In the genomic region with DNA sequence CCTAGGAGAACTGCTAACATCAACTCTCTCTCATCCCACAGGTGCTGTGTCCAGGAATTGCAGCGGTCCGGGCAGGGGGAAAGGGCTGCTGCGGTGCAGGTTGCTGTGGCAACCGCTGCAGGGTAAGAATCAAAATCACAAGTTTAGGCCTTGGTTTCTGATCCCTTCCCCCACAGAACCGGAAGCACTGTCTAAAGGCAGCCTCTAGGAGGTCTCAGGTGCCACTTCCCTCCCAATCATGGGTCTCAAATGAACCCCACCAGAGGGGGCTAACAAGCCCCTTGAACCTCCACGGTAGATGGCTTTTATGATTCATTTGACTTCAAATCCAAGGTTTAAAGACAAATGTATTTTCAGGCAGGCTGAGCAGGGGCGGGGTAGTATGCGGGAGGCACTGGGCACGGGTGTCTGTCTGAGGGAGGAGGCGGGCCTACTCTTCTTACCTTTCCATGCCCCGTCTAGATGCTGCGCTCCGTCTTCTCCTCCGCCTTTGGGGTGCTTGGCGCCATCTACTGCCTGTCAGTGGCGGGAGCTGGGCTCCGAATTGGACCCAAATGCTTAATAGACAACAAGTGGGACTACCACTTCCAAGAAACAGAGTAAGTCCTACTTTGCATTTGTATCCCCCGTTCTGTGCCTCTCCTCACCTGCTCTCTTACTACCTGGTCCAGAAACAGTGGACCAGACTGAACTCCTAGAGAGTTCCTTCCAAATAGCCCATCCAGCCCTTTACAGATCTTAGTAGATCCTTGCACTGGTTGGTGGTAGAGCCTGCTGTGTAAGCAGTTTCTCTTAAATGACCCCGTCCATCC, we compare ENCODE assay signal across 9 mouse cellular contexts. TPM values are rescaled to one million over a fixed set of nuclear protein-coding genes. Genes with fewer than 3 reads are reported as not detected.
DNase-seq lines count a peak whose midpoint lies in the region; ATAC-seq and TF ChIP-seq lines count a peak whose summit lies in the region.
"Had no signal": no experiment of that assay in that cellular context is flagged by ENCODE, and none has a peak within 500 bp of the region (broad histone marks: within the 10 kb centered on the region; RNA-seq: fewer than 3 reads in every experiment).

No protein-coding gene starts in this region.

- peaks cover 25% of the 10 kb centered on the region for H3K36me3 ChIP-seq in small intestine, adult 2 months (ENCODE audit: control insufficient read depth, insufficient read depth, low read length)

- peak; percentile 67 for TF ChIP-seq CTCF in small intestine, adult 2 months (IDR thresholded peaks at IDR 0.05; ENCODE audit: extremely low read depth, insufficient read length, insufficient replicate concordance, low read depth, low read length)

- H3K4me3 ChIP-seq in small intestine, adult 2 months (ENCODE audit: low read depth, low read length) = peak overlapping the region; percentile 51

- no peak for TF ChIP-seq POLR2A in small intestine, adult 2 months (IDR thresholded peaks at IDR 0.05; ENCODE audit: low read depth, low read length)

- 13% methylated on average over 19 of the region's 19 CpGs for WGBS in small intestine, adult 2 months

- peaks cover 19% of the 10 kb centered on the region for H3K4me1 ChIP-seq in small intestine, adult 2 months (ENCODE audit: control insufficient read depth, insufficient read depth, insufficient read length, low read length)

- peak; percentile 35 to 53 for DNase-seq in CD8-positive naive resting alpha-beta T cell, adult 2 months (ENCODE audit: low read depth in 2 of 2, low spot score in 2 of 2)
- peak; percentile 66 for DNase-seq in T-cell, adult 2 months (ENCODE audit: low spot score)
- DNase-seq in embryo, embryonic 9.5 days (ENCODE audit: extremely low spot score) = peak; percentile 55
- peak; percentile 35 to 48 for DNase-seq in left cerebral cortex, postnatal 14 days (ENCODE audit: low spot score in 2 of 2)
- DNase-seq in ovary, postnatal 10 days (ENCODE audit: low spot score) = no peak

- ATAC-seq in hematopoietic stem cell, adult 5-6 weeks (replicated peaks in 1 of 2; ENCODE audit: insufficient read depth in 1 of 2, low FRiP score in 2 of 2, low TSS enrichment in 1 of 2, low read depth in 1 of 2, poor library complexity in 2 of 2, severe bottlenecking in 2 of 2) = peak; percentile 61 to 70; a peak in 3 of 4 replicates
- ATAC-seq in megakaryocyte-erythroid progenitor cell, adult 5-6 weeks (replicated peaks; ENCODE audit: low FRiP score, low TSS enrichment, poor library complexity, severe bottlenecking) = peak; percentile 62

- H3K27ac ChIP-seq in small intestine, adult 2 months (ENCODE audit: insufficient read depth, low read depth, low read length) = peak overlapping the region; percentile 72

- no peaks in the 10 kb centered on the region for H3K27me3 ChIP-seq in small intestine, adult 2 months (ENCODE audit: control insufficient read depth, insufficient read depth, low read length)

- intact Hi-C loops in left cerebral cortex, postnatal 14 days (cut with DNase I) = loop anchor here (5.0 kb wide), 2 partner anchors 58 to 78 kb away; a partner anchor contains a TSS

RNA-seq across cellular contexts. Expression of a gene that starts 4.5 kb away (rescaled TPM):
- not detected in 2 replicates for total RNA-seq in hematopoietic stem cell, adult 5-6 weeks (2017)
- not detected for total RNA-seq in left cerebral cortex, postnatal 14 days (2021)
- not detected in 2 replicates for total RNA-seq in megakaryocyte-erythroid progenitor cell, adult 5-6 weeks (2014; fragmentation: Nextera tagmentation)
- total RNA-seq in megakaryocyte-erythroid progenitor cell, adult 5-6 weeks (2017) = not detected in 2 replicates
- polyA plus RNA-seq in small intestine, adult 2 months (2012; rRNA removed) = not detected in 2 replicates

RNA-seq across cellular contexts. Expression of a gene that starts 4.9 kb away (rescaled TPM):
- not detected in 2 replicates for total RNA-seq in hematopoietic stem cell, adult 5-6 weeks (2017)
- total RNA-seq in left cerebral cortex, postnatal 14 days (2021) = under 1 TPM in 1 of 2 experiments, not detected in 1; 0.87 TPM
- not detected in 2 replicates for total RNA-seq in megakaryocyte-erythroid progenitor cell, adult 5-6 weeks (2014; fragmentation: Nextera tagmentation)
- total RNA-seq in megakaryocyte-erythroid progenitor cell, adult 5-6 weeks (2017) = not detected in 2 replicates
- polyA plus RNA-seq in small intestine, adult 2 months (2012; rRNA removed) = 331 and 587 TPM in 2 replicates
- total RNA-seq: gastrocnemius, postnatal 4 days had no signal

RNA-seq across cellular contexts. Expression of a gene that starts 9.0 kb away (rescaled TPM):
- not detected in 2 replicates for total RNA-seq in hematopoietic stem cell, adult 5-6 weeks (2017)
- not detected for total RNA-seq in left cerebral cortex, postnatal 14 days (2021)
- total RNA-seq in megakaryocyte-erythroid progenitor cell, adult 5-6 weeks (2014; fragmentation: Nextera tagmentation) = not detected in 2 replicates
- total RNA-seq in megakaryocyte-erythroid progenitor cell, adult 5-6 weeks (2017) = not detected in 2 replicates
- polyA plus RNA-seq in small intestine, adult 2 months (2012; rRNA removed) = 4.3 and 8.4 TPM in 2 replicates

RNA-seq across cellular contexts. Expression of a gene that starts 15.2 kb away (rescaled TPM):
- total RNA-seq in hematopoietic stem cell, adult 5-6 weeks (2017) = 209 and 236 TPM in 2 replicates
- total RNA-seq in left cerebral cortex, postnatal 14 days (2021) = 100 to 1,000 TPM; 181 to 196 TPM
- 299 and 333 TPM in 2 replicates for total RNA-seq in megakaryocyte-erythroid progenitor cell, adult 5-6 weeks (2014; fragmentation: Nextera tagmentation)
- total RNA-seq in megakaryocyte-erythroid progenitor cell, adult 5-6 weeks (2017) = 225 and 305 TPM in 2 replicates
- polyA plus RNA-seq in small intestine, adult 2 months (2012; rRNA removed) = 146 and 264 TPM in 2 replicates

RNA-seq across cellular contexts. Expression of a gene that starts 22.8 kb away (rescaled TPM):
- not detected in 2 replicates for total RNA-seq in hematopoietic stem cell, adult 5-6 weeks (2017)
- total RNA-seq in left cerebral cortex, postnatal 14 days (2021) = not detected
- not detected in 2 replicates for total RNA-seq in megakaryocyte-erythroid progenitor cell, adult 5-6 weeks (2014; fragmentation: Nextera tagmentation)
- not detected in 2 replicates for total RNA-seq in megakaryocyte-erythroid progenitor cell, adult 5-6 weeks (2017)
- not detected in 2 replicates for polyA plus RNA-seq in small intestine, adult 2 months (2012; rRNA removed)
- total RNA-seq: gastrocnemius, postnatal 4 days had no signal
